ENCODE assay signal across 15 mouse cellular contexts in genomic region chr13:110784162-110784785, GRCm38 (mm10).
DNase-seq lines count a peak whose midpoint lies in the region; TF ChIP-seq lines count a peak whose summit lies in the region.
"Had no signal": no experiment of that assay in that cellular context is flagged by ENCODE, and none has a peak within 500 bp of the region (broad histone marks: within the 10 kb centered on the region; RNA-seq: fewer than 3 reads in every experiment).

No protein-coding gene starts in this region.

- no peak for TF ChIP-seq POLR2A in brain, embryonic 14.5 days (IDR thresholded peaks at IDR 0.05; ENCODE audit: borderline replicate concordance, extremely low read depth, insufficient read depth, insufficient read length, poor library complexity, severe bottlenecking)

- no peak for TF ChIP-seq CTCF in brain, embryonic 14.5 days (IDR thresholded peaks at IDR 0.05; ENCODE audit: borderline replicate concordance, extremely low read depth, insufficient read depth, insufficient read length)

- peak; percentile 8 to 30 for DNase-seq in frontal cortex, adult 2 months (ENCODE audit: extremely low spot score in 1 of 2, low spot score in 1 of 2)
- DNase-seq in frontal cortex, postnatal 10 days (ENCODE audit: low spot score in 2 of 2): no peak
- peak; percentile 30 to 31 for DNase-seq in left cerebral cortex, adult 9 months (ENCODE audit: low spot score in 2 of 2)
- DNase-seq in left cerebral cortex, postnatal 4 days: no peak
- DNase-seq in brain, embryonic 14.5 days (ENCODE audit: low read depth): peak; percentile 15
- DNase-seq in embryo, embryonic 10.5 days (ENCODE audit: low spot score): peak; percentile 40
- no peak for DNase-seq in heart, postnatal 25 days (ENCODE audit: low spot score)
- DNase-seq: adrenal gland, adult 2 months; B cell, adult 2 months; cerebellum, adult 9-10 months; gastrocnemius, postnatal 14 days; heart, adult 2 months; heart, postnatal 36 days; kidney, adult 2 months; spleen, adult 18-20 months had no signal

- intact Hi-C loops in left cerebral cortex, postnatal 4 days (cut with DNase I): no loop called here
- intact Hi-C loops in heart, postnatal 25 days (cut with DNase I): no loop called here

Comparison
In these comparisons a context has a peak if more than half of its experiments do, and no peak if none do; other contexts are left out.
1. DNase-seq: peak in frontal cortex, adult 2 months (2 of 2), left cerebral cortex, adult 9 months (2 of 2), brain, embryonic 14.5 days (single experiment) and embryo, embryonic 10.5 days (single experiment); none in frontal cortex, postnatal 10 days (0 of 2), left cerebral cortex, postnatal 4 days (single experiment) and heart, postnatal 25 days (single experiment).